Mouse (Mus musculus) forebrain, embryonic 13.5 days (tissue): ENCODE measurements around the gene Hnf4a. TPM values are rescaled to one million over a fixed set of nuclear protein-coding genes. Genes with fewer than 3 reads are reported as not detected.

Source experiments
- ATAC-seq: fragments of 200-750 bp; cut with Nextera tagmentation; 2 replicates; pipeline ENCODE4 v1.8.0; 2017
- H3K27ac ChIP-seq: fragments of 300-500 bp; sonication (generic); 2 replicates; pipeline ENCODE4 v1.5.1; 2015; ENCODE audit warnings: inconsistent platforms, mild to moderate bottlenecking, moderate library complexity
- H3K27me3 ChIP-seq: fragments of 300-500 bp; sonication (generic); 2 replicates; pipeline ENCODE4 v1.6.1; 2015; ENCODE audit warnings: mild to moderate bottlenecking, inconsistent platforms
- H3K36me3 ChIP-seq: fragments of 300-500 bp; sonication (generic); 2 replicates; pipeline ENCODE4 v1.6.1; 2015; ENCODE audit warnings: mild to moderate bottlenecking, inconsistent platforms; ENCODE audit not compliant: poor library complexity, severe bottlenecking
- H3K4me1 ChIP-seq: fragments of 300-500 bp; sonication (generic); 2 replicates; pipeline ENCODE4 v1.6.1; 2015; ENCODE audit warnings: inconsistent platforms
- H3K4me2 ChIP-seq: fragments of 300-500 bp; sonication (generic); 2 replicates; pipeline ENCODE4 v1.6.1; 2015; ENCODE audit warnings: inconsistent platforms, mild to moderate bottlenecking, moderate library complexity
- H3K4me3 ChIP-seq: fragments of 300-500 bp; sonication (generic); 2 replicates; pipeline ENCODE4 v1.5.1; 2015; ENCODE audit warnings: mild to moderate bottlenecking, inconsistent platforms
- H3K9ac ChIP-seq: fragments of 300-500 bp; sonication (generic); 2 replicates; pipeline ENCODE4 v1.6.1; 2015; ENCODE audit warnings: mild to moderate bottlenecking, inconsistent platforms
- H3K9me3 ChIP-seq: fragments of 300-500 bp; sonication (generic); replicated peaks from 2 replicates; pipeline ENCODE4 v1.6.1; 2016; ENCODE audit warnings: inconsistent platforms
- WGBS: fragments of 180-500 bp; shearing (Covaris S2); methylation state at CpG from one replicate; pipeline ENCODE4 v1.1.7; 2015; 5-methylcytosine and 5-hydroxymethylcytosine counted together
- polyA plus RNA-seq: library from polyadenylated mRNA; unstranded; fragments of >200 nt; fragmentation: Nextera tagmentation; extraction: Ambion mirVana; gene quantifications from 2 replicates; pipeline ENCODE4 v1.2.1, GENCODE M21; 2015

Hnf4a gene
- polyA plus RNA-seq, 1 experiment from 2014 or later = not detected

GRCm38 (mm10) chr2:163586384-163587261 lies 80.0 kb downstream of the Hnf4a start:
- whole genome bisulfite sequencing = 54% methylated on average over 19 of the region's 19 CpGs
- H3K4me1 ChIP-seq = no peaks in the 10 kb centered on the region

DNA sequence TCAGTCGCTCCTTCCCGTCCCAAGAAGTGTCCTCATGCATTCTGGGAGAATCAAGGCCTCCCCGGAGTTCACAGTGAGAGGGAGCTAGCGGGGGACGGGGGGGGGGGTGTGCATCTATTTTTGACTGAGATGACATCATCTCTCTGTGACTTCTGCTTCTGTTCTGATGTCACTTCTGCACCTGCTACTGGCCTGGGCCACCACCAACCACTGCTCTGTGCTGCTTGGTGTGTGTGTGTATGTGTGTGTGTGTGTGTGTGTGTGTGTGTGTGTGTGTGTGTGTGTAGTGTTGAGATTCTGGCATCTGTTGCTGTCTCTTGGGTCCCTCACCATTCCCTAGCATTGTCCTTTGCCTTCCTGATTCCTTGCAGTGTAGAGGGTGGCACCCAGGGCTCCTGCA lies 80.9 kb downstream of the Hnf4a start:
- 79% methylated on average over 5 of the region's 5 CpGs for WGBS
- Histone ChIP-seq H3K27ac (no peak overlapping the region), H3K9ac (no peak overlapping the region)

More at GRCm38 (mm10) chr2:163586384-163587261, 80.0 kb downstream of the Hnf4a start:
- Histone ChIP-seq H3K9ac (no peak overlapping the region), H3K27me3 (no peaks in the 10 kb centered on the region), H3K9me3 (no peaks in the 10 kb centered on the region), H3K27ac (no peak overlapping the region), H3K4me3 (no peak overlapping the region), H3K36me3 (no peaks in the 10 kb centered on the region), H3K4me2 (no peak overlapping the region)
- no peak for ATAC-seq

GRCm38 (mm10) chr2:163590211-163590610 lies 83.6 kb downstream of the Hnf4a start:
- H3K36me3 ChIP-seq = no peaks in the 10 kb centered on the region
- H3K27ac ChIP-seq = no peak overlapping the region
- no peaks in the 10 kb centered on the region for H3K27me3 ChIP-seq
- WGBS = 78% methylated on average over 12 of the region's 12 CpGs
- no peaks in the 10 kb centered on the region for H3K9me3 ChIP-seq
- no peak overlapping the region for H3K9ac ChIP-seq
- no peak overlapping the region for H3K4me3 ChIP-seq
- H3K4me1 ChIP-seq = no peaks in the 10 kb centered on the region
- H3K4me2 ChIP-seq = no peak overlapping the region
- no peak for ATAC-seq

More for the DNA sequence above, 80.9 kb downstream of the Hnf4a start:
- no peaks in the 10 kb centered on the region for H3K27me3 ChIP-seq
- H3K9me3 ChIP-seq = no peaks in the 10 kb centered on the region
- no peaks in the 10 kb centered on the region for H3K36me3 ChIP-seq
- no peak overlapping the region for H3K4me3 ChIP-seq
- H3K4me1 ChIP-seq = no peaks in the 10 kb centered on the region
- ATAC-seq = no peak
- H3K4me2 ChIP-seq = no peak overlapping the region

GRCm38 (mm10) chr2:163590996-163591395 lies 84.4 kb downstream of the Hnf4a start:
- ATAC-seq = no peak
- Histone ChIP-seq H3K4me3 (no peak overlapping the region), H3K9me3 (no peaks in the 10 kb centered on the region), H3K9ac (no peak overlapping the region), H3K4me2 (no peak overlapping the region), H3K27me3 (no peaks in the 10 kb centered on the region), H3K4me1 (no peaks in the 10 kb centered on the region), H3K27ac (no peak overlapping the region), H3K36me3 (no peaks in the 10 kb centered on the region)
- 83% methylated on average over 5 of the region's 5 CpGs for WGBS

- no peaks in the 10 kb centered on the region for H3K4me1 ChIP-seq
- no peak for ATAC-seq
Measured at GRCm38 (mm10) chr2:163592084-163592483, 85.5 kb downstream of the Hnf4a start.

DNA sequence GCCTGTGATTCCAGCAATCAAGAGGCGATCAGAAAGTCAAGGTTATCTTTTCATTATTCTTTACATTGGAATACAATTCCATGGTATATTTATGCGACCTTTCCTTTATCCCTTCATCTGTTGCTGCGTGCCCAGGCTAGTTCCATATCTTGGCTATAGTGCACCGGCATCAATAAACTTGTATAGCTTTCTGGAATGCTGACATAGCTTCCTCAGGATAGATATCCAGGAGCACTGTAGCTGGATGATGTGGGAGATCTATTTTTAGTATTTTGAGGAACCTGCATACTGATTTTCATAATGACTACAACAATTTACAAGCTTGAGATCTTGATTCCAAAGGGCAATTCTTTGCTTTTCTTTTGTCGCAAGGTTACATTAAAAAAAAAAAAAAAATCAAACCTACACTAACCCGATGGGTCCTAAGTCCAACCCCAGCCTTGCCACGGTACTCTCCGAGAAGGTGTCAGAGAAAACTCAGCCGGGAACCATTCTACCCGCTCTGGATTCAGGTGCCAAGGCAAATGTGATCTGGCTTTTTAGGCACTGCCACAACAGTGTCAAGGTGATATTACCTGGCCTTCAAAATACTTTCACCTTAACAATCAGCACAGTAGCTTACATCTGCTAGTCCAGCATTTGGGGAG lies 87.2 kb downstream of the Hnf4a start:
- H3K27ac ChIP-seq = no peak overlapping the region
- no peak overlapping the region for H3K4me3 ChIP-seq
- H3K36me3 ChIP-seq = no peaks in the 10 kb centered on the region
- no peaks in the 10 kb centered on the region for H3K27me3 ChIP-seq
- no peak overlapping the region for H3K4me2 ChIP-seq
- ATAC-seq = no peak
- H3K9me3 ChIP-seq = no peaks in the 10 kb centered on the region
- H3K9ac ChIP-seq = no peak overlapping the region
- no peaks in the 10 kb centered on the region for H3K4me1 ChIP-seq
- 90% methylated on average over 10 of the region's 10 CpGs for WGBS

More at GRCm38 (mm10) chr2:163592084-163592483, 85.5 kb downstream of the Hnf4a start:
- H3K4me2 ChIP-seq = no peak overlapping the region
- no peak overlapping the region for H3K9ac ChIP-seq
- no peaks in the 10 kb centered on the region for H3K9me3 ChIP-seq
- H3K27me3 ChIP-seq = no peaks in the 10 kb centered on the region
- WGBS = 82% methylated on average over 1 of the region's 1 CpGs
- no peaks in the 10 kb centered on the region for H3K36me3 ChIP-seq
- no peak overlapping the region for H3K27ac ChIP-seq
- H3K4me3 ChIP-seq = no peak overlapping the region

DNA sequence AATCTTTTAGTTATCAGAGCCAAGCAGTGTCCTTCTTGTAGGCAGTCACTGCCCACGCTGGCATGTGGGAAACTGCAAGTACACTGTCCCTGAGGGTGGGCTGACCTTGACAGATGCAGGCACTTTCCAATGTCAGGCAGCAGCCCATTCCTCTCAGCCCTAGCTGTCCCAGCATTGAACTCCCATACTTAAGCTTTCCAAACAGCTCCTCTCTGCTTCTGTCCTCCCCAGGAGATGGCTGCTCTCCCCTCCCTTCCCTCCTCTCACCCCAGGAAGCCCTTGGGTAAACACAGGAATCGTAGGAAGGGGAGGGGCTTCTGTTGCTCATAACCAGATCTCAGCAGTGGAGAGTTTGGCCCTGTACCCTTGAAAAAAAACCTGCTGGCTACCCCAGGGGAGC lies 88.5 kb downstream of the Hnf4a start:
- no peak overlapping the region for H3K27ac ChIP-seq
- H3K4me1 ChIP-seq = no peaks in the 10 kb centered on the region
- WGBS = 28% methylated on average over 2 of the region's 2 CpGs
- no peak for ATAC-seq
- H3K4me3 ChIP-seq = no peak overlapping the region
- no peak overlapping the region for H3K9ac ChIP-seq
- H3K36me3 ChIP-seq = no peaks in the 10 kb centered on the region
- no peak overlapping the region for H3K4me2 ChIP-seq
- no peaks in the 10 kb centered on the region for H3K9me3 ChIP-seq
- H3K27me3 ChIP-seq = no peaks in the 10 kb centered on the region

DNA sequence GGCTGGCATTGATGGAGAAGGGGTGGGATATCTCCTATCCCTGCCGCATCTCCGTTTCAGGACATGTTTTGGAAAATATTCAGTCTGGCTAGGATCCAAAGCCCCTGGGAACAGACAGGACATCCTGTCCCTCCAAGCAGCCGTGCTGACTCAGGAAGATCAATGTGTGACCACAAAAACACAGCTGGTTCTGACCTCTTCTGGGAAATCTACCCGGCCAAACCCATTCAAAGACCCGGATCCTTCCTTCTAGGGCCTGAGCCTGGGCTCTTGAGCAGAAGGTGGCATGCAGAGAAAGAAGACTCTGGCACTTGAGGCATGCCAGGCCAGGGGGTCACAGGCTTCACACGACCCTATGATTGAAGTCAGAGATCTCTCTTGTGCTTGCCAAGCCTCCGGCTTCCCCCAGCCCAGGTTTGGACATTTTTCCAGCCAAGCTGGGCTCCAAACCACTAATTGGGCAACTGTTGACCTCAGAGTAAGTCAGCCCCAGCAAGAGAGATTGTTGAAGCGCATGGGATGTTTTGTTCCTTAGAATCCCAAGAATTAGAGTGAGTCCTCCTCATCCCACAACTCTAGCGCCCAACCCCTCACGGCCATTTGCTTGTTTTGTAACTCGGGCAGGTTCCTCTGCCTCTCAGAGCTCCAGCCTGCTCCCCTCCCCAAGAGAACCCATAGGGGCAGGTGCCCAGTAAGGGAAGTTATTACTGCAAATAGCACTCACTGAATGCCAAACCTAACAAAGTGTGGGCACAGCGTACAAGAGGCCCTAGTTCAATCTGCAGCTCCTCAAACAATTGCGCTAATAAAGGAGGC lies 89.7 kb downstream of the Hnf4a start:
- H3K4me3 ChIP-seq = no peak overlapping the region
- 85% methylated on average over 13 of the region's 13 CpGs for WGBS
- no peaks in the 10 kb centered on the region for H3K36me3 ChIP-seq
- no peak for ATAC-seq
- H3K9ac ChIP-seq = no peak overlapping the region
- no peaks in the 10 kb centered on the region for H3K9me3 ChIP-seq
- H3K27me3 ChIP-seq = no peaks in the 10 kb centered on the region
- H3K4me2 ChIP-seq = no peak overlapping the region
- no peaks in the 10 kb centered on the region for H3K4me1 ChIP-seq
- H3K27ac ChIP-seq = no peak overlapping the region; the same call in 1 of the 2 replicates

GRCm38 (mm10) chr2:163596873-163597155 lies 90.2 kb downstream of the Hnf4a start:
- Histone ChIP-seq H3K27me3 (no peaks in the 10 kb centered on the region), H3K4me3 (no peak overlapping the region), H3K4me1 (peaks cover 2% of the 10 kb centered on the region; the same call in 1 of the 2 replicates), H3K27ac (no peak overlapping the region; the same call in 1 of the 2 replicates), H3K36me3 (no peaks in the 10 kb centered on the region), H3K9me3 (no peaks in the 10 kb centered on the region), H3K4me2 (no peak overlapping the region), H3K9ac (no peak overlapping the region)
- 75% methylated on average over 3 of the region's 3 CpGs for WGBS
- no peak for ATAC-seq

GRCm38 (mm10) chr2:163597661-163598060 lies 91.1 kb downstream of the Hnf4a start:
- Histone ChIP-seq H3K9ac (no peak overlapping the region), H3K4me3 (no peak overlapping the region), H3K4me1 (peaks cover 4% of the 10 kb centered on the region), H3K27me3 (no peaks in the 10 kb centered on the region), H3K4me2 (no peak overlapping the region), H3K27ac (no peak overlapping the region), H3K9me3 (no peaks in the 10 kb centered on the region), H3K36me3 (no peaks in the 10 kb centered on the region)
- ATAC-seq = no peak
- WGBS = 58% methylated on average over 4 of the region's 4 CpGs

GRCm38 (mm10) chr2:163599226-163599625 lies 92.6 kb downstream of the Hnf4a start:
- no peak for ATAC-seq
- Histone ChIP-seq H3K27me3 (no peaks in the 10 kb centered on the region), H3K9me3 (no peaks in the 10 kb centered on the region), H3K9ac (no peak overlapping the region), H3K36me3 (no peaks in the 10 kb centered on the region), H3K4me3 (no peak overlapping the region), H3K4me2 (no peak overlapping the region), H3K27ac (no peak overlapping the region), H3K4me1 (peaks cover 13% of the 10 kb centered on the region)
- WGBS = 0% methylated on average over 1 of the region's 1 CpGs

DNA sequence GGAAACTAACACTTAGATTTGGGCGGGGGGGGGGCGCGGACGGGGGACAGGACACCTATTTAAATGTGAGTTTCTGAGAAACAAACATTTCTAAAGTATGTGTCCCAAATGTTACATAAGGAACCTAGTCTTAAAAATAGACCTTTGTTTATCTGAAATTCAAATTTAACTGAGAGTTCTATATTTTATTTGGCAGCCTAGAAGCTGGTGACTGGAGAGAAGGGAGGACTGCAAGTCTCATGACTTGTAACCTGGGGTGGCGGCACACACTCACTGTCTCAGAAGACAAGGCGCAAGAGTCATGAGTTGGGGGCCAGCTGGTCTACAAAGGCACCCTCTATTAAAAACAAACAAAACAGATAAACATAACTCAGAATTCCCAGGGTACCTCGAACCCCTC lies 94.5 kb downstream of the Hnf4a start:
- H3K4me2 ChIP-seq = no peak overlapping the region
- WGBS = 85% methylated on average over 7 of the region's 7 CpGs
- H3K4me1 ChIP-seq = peaks cover 13% of the 10 kb centered on the region
- no peak overlapping the region for H3K27ac ChIP-seq
- H3K36me3 ChIP-seq = no peaks in the 10 kb centered on the region
- H3K9me3 ChIP-seq = no peaks in the 10 kb centered on the region
- no peak overlapping the region for H3K9ac ChIP-seq
- H3K27me3 ChIP-seq = no peaks in the 10 kb centered on the region
- no peak overlapping the region for H3K4me3 ChIP-seq
- no peak for ATAC-seq
